Mouse (Mus musculus): ENCODE measurements around the gene Rasgrp4.
"Not testable (repeated sequence)": the region's sequence is repeated elsewhere in the genome, so short reads cannot be mapped to it uniquely, and the experiment has no call there.

Rasgrp4 gene

DNA sequence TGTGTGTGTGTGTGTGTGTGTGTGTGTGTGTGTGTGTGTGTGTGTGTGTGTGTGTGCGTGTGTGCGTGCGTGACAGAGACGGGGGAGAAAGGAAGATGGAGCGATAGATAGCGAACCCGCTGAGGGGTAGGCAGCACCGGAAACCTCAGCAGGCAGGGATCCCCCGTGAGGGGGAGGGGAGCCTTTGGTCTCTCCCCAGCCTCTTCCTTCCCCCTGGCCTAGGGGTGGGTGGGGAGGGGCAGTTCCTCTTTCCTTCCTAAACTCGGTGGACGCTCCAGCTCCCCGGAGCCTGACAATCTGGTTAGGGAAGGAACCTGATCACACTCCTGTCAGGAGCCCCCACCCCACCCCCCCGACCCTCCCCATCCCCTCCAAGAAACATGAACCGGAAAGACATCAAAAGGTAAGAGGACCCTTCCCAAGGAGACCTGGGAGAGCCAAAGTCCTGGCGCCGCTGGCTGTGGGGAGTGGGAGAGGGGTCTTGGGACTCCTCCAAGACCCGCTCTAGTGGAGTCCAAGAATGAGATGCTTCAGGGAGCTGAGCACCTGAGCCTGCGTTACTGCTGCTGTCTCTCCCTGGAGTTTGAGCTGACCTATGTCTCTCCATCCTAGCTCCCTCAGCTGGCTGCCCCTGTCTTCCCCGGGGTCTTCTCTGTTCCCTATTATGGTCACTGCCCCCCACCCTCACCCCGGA is at the start of gene Rasgrp4:
TSS of gene Rasgrp4 (plus strand) at position 159 of the 694 bp plus-strand sequence.
- DNase-seq, result peak; percentile 67

GRCm38 (mm10) chr7:29085981-29086380 is 48.7 kb upstream of the Rasgrp4 start:
- DNase-seq, result no peak

DNA sequence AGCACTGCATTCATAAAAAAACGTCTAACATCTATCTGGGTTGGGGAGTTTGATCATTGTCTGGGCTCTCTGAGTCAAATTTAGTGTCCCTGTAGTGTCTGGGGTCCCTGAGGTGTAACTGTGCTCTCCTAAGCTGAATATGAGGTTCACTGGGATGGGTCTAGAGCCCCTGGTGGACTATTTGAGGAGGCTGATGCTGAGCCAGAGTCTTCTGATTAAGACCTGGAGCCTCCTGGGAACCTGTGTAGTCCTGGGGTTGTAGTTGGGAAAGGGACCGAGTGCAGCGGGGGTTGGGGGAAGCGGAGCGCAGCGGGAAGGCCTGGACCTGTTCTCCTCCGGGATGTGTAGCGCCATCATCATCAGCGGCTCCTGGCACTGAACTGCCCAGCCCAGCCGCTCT is 47.7 kb upstream of the Rasgrp4 start:
- no peak for DNase-seq

DNA sequence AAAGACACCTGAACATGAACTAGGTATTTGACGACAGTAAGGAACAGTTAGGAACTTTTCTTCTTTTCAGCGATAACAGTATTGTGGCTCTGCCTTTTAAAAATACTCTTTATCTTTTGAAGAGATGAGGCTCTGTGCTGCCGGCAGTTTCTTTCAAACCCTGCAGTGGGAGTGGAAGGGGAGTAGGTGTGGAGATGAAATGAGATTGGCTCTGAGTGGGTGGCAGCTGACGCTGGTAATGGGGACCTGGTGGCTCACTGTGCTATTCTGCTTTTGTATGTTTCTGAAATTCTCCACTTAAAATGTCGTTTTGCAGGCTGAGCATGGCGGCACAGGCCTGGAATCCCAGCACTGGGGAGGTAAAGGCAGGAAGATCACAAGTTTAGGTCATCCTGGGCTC is 45.8 kb upstream of the Rasgrp4 start:
- no peak for DNase-seq

- DNase-seq, result no peak
These were observed 37.5 kb upstream of the Rasgrp4 start for GRCm38 (mm10) chr7:29097131-29097530.

DNA sequence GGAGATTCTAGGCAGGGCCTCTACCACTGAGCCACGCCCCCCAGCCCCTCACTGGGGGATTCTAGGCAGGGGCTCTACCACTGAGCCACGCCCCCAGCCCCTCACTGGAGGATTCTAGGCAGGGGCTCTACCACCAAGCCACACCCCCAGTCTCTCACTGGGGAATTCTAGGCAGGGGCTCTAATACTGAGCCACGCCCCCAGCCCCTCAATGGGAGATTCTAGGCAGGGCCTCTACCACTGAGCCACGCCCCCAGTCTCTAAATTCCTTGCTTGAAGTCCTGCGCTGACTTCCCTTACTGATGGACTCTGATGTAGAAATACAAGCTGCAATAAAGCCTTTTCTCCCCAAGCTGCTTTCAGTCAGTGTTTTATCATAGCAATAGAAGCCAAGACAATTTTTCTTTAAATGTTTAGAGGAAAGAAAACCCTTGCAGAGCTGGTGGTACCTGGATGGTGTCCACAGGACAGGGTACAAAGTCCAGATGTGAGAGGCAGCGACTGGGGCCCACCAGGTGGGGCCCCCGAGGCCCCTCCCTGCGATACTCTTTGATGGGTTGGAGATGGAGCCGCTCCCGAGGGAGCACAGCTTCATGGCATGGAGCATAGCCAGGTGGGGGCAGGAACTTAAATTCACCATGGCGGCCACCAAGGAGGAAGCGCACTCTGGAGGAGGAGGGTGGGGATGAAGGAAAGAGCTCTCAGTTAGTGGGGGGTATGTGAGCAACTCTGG is 33.2 kb upstream of the Rasgrp4 start:
- no peak for DNase-seq

GRCm38 (mm10) chr7:29108992-29109955 is 25.4 kb upstream of the Rasgrp4 start:
- peak; percentile 60 for DNase-seq

DNA sequence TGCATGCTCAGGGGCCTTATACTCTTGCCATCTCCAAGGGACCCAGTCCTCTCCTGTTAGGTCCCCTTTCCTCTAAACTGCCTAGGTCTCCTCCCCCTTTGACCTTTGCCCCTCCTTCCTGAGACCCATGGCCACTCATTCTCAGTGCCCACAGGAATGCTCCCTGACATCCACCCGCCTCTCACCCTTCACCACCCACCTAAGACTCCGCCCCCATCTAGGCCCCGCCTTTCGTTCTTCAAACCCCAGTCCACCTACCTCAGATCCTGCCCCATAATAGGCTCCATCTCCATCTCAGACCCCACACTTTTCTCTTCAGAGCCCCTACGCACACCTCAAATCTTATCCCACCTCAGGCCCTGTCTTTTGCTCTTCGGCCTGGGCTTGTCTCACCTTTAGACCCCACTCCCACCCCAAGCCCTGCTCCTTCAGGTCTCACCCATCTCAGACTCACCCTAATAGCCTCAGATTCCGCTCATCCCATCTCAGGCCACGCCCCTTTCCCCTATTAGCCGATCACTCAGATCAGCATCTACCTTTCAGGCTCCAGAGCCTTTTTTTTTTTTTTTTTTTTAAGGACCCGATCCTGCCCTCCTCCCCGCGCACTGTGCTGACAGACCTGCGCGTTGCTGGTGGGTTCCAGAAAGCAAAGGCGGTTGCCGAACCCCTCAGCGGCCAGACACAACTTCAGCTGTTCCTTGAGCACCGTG is 16.4 kb upstream of the Rasgrp4 start:
- DNase-seq, result peak; percentile 18

GRCm38 (mm10) chr7:29119526-29119925 is 15.1 kb upstream of the Rasgrp4 start:
- no peak for DNase-seq

- no peak for DNase-seq
These were observed 11.8 kb upstream of the Rasgrp4 start for GRCm38 (mm10) chr7:29122821-29123220.

DNA sequence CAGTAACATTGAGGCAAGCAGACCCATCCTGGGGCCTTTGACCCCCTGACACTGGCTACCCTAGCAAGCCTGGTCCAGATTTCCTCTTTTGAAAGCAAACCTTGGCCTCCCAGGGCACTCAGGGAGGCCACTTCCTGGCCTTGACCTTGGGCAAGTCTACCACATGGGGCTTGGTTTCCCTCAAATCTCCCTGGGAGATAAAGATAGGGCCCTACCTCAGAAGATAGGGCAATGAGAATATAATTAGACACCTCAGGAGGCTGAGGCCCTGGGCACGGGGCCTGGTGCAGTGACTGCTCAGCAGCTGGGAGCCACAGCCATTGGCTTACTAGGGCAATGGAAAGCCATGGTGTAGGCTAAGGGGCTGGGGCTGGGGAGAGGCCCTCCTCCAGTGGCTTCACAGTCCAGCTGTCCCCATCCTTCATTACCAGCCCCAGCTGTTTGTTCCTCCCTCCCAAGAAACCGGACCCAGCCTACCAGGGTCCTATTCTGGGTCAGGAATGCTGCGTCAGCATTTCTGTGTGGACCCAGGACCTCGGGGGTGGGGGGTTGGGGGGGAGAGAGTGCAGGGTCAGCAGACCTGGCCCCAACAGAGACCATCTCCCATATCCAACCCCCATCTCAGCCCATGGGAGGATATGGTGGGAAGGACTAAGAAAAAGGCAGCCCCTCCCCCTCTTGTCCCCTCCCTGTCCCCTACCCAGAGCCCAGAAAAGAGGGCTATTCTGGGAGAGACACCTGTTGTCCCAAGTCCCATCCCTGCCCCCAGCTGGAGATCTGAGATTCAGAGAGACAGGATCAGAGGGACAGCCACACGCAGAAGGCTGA is 10.9 kb upstream of the Rasgrp4 start:
- DNase-seq, result peak; percentile 15

- DNase-seq, result peak; percentile 90
These were observed 9.7 kb upstream of the Rasgrp4 start, which contains the start of gene Ryr1 for GRCm38 (mm10) chr7:29124970-29125369. Ryr1 (minus strand) TSS chr7:29125179.

DNA sequence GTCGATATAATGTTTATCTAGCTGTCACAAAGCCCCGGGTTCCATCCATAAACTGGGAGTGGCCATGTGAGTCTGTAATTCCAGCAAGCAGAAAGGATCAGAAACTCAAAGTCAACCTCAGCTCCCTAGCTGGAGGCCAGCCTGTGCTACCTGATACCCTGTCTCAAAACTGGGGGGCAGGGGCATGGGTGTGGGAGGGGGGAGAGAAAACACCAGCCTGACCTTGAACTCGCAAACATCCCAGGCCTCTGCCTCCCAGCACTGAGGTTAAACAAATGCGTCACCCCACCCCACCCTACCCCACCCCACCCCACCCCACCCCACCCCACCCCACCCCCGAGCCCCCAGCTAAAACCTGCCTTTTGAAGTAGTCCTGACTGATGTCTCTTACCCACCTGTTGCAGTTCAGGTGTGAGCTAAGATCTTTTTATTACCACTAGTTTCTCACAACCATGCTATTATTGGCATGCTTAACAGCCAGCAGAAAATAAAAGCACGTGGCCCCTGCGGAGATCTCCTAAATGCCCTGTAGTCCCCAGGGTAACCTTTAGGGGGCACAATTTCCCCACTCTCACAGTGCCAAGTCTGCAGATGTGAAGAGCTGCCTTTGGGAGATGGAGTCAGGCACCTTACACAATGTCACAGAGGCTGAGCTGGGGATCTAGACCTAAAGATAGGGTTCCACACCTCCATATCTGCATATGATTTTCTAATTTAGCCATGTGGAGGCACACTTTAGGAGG is 8.3 kb upstream of the Rasgrp4 start:
- peak; percentile 64 for DNase-seq

DNA sequence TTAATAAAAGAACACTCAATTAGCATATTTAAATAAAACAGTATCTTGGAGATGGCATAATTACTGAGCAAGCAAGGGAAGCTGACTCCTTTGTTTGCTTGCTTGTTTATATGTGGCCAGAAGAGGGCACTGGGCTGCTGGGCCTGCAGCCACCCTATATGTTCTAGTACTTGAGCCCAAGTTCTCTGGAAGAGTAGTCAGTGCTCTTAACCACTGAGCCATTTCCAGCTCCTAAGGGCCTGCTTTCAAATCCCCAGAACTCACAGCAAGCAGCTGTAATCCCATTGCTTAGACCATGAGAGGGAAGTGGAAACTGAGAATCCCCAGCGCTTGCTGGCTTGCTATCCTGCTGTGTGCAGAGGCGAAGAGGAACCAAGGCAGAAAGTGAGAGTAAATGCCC is 5.9 kb upstream of the Rasgrp4 start:
- DNase-seq, result peak; percentile 42

GRCm38 (mm10) chr7:29134230-29134629 is 421 bp upstream of the Rasgrp4 start:
- peak; percentile 33 for DNase-seq

DNA sequence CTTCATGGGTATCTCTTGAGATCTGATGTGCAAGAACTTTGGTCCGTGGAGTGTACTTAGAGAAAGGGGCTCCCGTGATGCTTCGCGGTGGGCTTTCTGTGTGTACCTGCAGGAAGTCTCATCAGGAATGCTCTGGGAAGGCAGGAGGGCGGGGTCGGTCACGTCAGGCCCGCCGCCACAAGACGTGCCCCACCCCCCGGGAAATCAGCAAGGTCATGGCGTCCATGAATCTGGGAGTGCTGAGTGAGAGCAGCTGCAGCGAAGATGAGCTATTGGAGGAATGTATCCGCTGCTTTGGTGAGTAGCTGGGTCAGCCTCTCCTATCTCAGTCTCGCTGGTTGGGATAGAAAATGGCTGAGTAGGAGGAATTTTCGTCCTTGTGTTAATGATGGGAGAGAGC is 2.8 kb downstream of the Rasgrp4 start:
- no peak for DNase-seq

DNA sequence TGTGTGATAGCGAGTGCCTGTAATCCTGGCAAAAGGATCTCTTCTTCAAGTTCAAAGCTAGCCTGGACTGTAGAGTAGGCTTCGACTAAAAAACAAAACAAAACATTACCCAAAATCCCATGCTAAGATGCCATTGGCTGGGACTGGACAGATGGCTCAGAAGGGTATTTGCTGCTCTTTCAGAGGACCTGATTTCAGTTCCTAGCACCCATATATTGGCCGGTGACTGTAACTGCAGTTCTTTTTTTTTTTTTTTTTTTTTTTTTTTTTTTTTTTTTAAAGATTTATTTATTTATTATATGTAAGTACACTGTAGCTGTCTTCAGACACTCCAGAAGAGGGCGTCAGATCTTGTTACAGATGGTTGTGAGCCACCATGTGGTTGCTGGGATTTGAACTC is 4.6 kb downstream of the Rasgrp4 start:
- DNase-seq, result not testable (repeated sequence)

DNA sequence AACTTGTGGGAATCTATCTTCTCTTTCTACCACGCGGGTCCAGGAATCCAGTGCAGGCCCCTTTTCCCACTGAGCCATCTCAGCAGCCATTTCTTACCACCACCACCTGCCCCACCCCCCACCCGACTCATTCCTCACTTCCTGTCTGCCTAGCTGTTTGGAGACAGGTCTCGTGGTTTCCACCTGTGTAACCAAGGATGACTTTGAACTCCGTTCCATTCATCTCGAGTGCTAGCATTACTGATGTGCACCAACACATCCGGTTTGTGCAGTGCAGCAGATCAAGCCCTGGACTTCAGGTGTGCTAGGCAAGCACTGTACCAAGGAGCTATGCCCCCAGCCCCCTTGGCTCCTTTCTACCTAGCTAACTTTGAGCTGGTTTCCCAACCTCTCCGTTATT is 6.8 kb downstream of the Rasgrp4 start:
- no peak for DNase-seq

- DNase-seq, result no peak
These were observed 9.4 kb downstream of the Rasgrp4 start for GRCm38 (mm10) chr7:29144006-29144405.

GRCm38 (mm10) chr7:29146625-29147367 is 12.1 kb downstream of the Rasgrp4 start:
- DNase-seq, result no peak

All from embryo, embryonic 11 days (tissue).